Mouse (Mus musculus): ENCODE data around the gene Hectd3. TPM values are rescaled to one million over a fixed set of nuclear protein-coding genes. Genes with fewer than 3 reads are reported as not detected.

Gene Hectd3
- polyA plus RNA-seq, 1 experiment from 2014 or later = 25.6 TPM

Other genes starting within 250 kb of the Hectd3 start
- gene Toe1, start 187.7 kb upstream of the Hectd3 start, polyA plus RNA-seq (2015; fragmentation: Nextera tagmentation; extraction: Ambion mirVana) = 26.5 and 33.0 TPM in 2 replicates
- 6.5 and 8.3 TPM in 2 replicates for gene Mutyh, start 187.6 kb upstream of the Hectd3 start, polyA plus RNA-seq (2015; fragmentation: Nextera tagmentation; extraction: Ambion mirVana)
- gene Hpdl, start 173.6 kb upstream of the Hectd3 start, polyA plus RNA-seq (2015; fragmentation: Nextera tagmentation; extraction: Ambion mirVana) = 1.2 and 2.7 TPM in 2 replicates
- 7.7 and 8.1 TPM in 2 replicates for gene Zswim5, start 117.9 kb upstream of the Hectd3 start, polyA plus RNA-seq (2015; fragmentation: Nextera tagmentation; extraction: Ambion mirVana)
- 72.7 and 76.8 TPM in 2 replicates for gene Urod, start 904 bp upstream of the Hectd3 start, polyA plus RNA-seq (2015; fragmentation: Nextera tagmentation; extraction: Ambion mirVana)
- 45.8 and 48.9 TPM in 2 replicates for gene Eif2b3, start 24.1 kb downstream of the Hectd3 start, polyA plus RNA-seq (2015; fragmentation: Nextera tagmentation; extraction: Ambion mirVana)
- gene Ptch2, start 100.8 kb downstream of the Hectd3 start, polyA plus RNA-seq (2015; fragmentation: Nextera tagmentation; extraction: Ambion mirVana) = 6.4 and 7.4 TPM in 2 replicates
- 3.2 and 4.7 TPM in 2 replicates for gene Btbd19, start 130.4 kb downstream of the Hectd3 start, polyA plus RNA-seq (2015; fragmentation: Nextera tagmentation; extraction: Ambion mirVana)
- not detected in 2 replicates for gene Tctex1d4, start 131.5 kb downstream of the Hectd3 start, polyA plus RNA-seq (2015; fragmentation: Nextera tagmentation; extraction: Ambion mirVana)
- gene Plk3, start 138.6 kb downstream of the Hectd3 start, polyA plus RNA-seq (2015; fragmentation: Nextera tagmentation; extraction: Ambion mirVana) = 16.0 and 20.7 TPM in 2 replicates
- gene Rps8, start 160.9 kb downstream of the Hectd3 start, polyA plus RNA-seq (2015; fragmentation: Nextera tagmentation; extraction: Ambion mirVana) = 493 and 532 TPM in 2 replicates
- 11.8 and 16.1 TPM in 2 replicates for gene Kif2c, start 187.3 kb downstream of the Hectd3 start, polyA plus RNA-seq (2015; fragmentation: Nextera tagmentation; extraction: Ambion mirVana)